Mouse (Mus musculus): ENCODE data around the gene Rnf111. TPM values are rescaled to one million over a fixed set of nuclear protein-coding genes. Genes with fewer than 3 reads are reported as not detected.
"Not testable (repeated sequence)": the region's sequence is repeated elsewhere in the genome, so short reads cannot be mapped to it uniquely, and the experiment has no call there.

Gene Rnf111
- polyA plus RNA-seq, 1 experiment from 2014 or later: 19.5 TPM

DNA sequence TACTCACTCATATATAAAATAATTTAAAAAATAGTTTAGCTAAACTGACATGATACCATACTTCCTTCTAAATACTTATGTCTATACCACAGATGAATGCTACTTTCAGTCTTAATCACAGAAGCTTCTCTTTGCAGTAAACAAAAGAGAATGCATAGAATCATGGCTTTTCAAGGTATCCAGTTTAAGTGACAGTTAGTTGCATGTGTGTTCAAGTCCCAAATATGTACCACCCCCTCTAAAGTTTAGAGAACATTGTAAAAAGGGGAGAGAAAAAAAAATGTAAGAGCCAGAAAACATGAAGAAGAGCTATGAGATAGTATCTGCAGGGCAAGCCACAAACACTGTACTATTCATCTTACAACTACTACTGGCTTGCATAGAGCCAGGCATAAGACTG, 21.7 kb downstream of the Rnf111 start:
- Histone ChIP-seq H3K27me3 (ENCODE audit: control insufficient read depth, insufficient read depth, low read length) (no peaks in the 10 kb centered on the region), H3K9ac (ENCODE audit: low read length) (no peak overlapping the region), H3K27ac (ENCODE audit: low read length) (no peak overlapping the region), H3K4me1 (ENCODE audit: control insufficient read depth, insufficient read depth, low read length) (peaks cover 5% of the 10 kb centered on the region; the same call in 1 of the 2 replicates), H3K9me3 (replicated peaks; ENCODE audit: control insufficient read depth, low read length) (no peaks in the 10 kb centered on the region), H3K4me3 (ENCODE audit: low read length) (no peak overlapping the region), H3K4me2 (ENCODE audit: low read depth, low read length) (no peak overlapping the region), H3K36me3 (ENCODE audit: control insufficient read depth, insufficient read depth) (0 out of 2 replicates have a peak, but pooled peaks cover 2% of the 10 kb centered on the region)
- no peak for ATAC-seq (replicated peaks; ENCODE audit: extremely low read depth, insufficient read depth, low FRiP score)

DNA sequence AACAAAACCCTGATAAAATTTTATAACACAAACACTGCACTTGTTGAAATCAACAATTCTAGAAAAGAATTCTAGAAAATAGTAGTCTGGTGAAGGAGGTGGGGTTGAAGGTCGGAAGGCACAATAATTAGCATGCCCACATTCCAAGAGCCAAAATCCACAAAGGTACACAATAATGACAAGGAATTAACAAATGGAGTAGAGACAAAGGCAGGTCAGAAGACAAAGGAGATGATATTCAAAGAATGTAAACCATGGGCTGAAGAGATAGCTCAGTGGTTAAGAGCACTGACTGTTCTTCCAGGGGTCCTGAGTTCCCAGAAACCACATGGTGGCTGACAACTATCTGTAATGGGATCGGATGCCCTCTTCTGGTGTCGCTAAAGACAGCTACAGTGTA, 26.3 kb downstream of the Rnf111 start:
- Histone ChIP-seq H3K4me1 (ENCODE audit: control insufficient read depth, insufficient read depth, low read length) (no peaks in the 10 kb centered on the region), H3K36me3 (ENCODE audit: control insufficient read depth, insufficient read depth) (peaks cover 19% of the 10 kb centered on the region; the same call in 1 of the 2 replicates), H3K4me3 (ENCODE audit: low read length) (no peak overlapping the region), H3K4me2 (ENCODE audit: low read depth, low read length) (no peak overlapping the region), H3K9ac (ENCODE audit: low read length) (no peak overlapping the region), H3K27me3 (ENCODE audit: control insufficient read depth, insufficient read depth, low read length) (no peaks in the 10 kb centered on the region), H3K27ac (ENCODE audit: low read length) (no peak overlapping the region), H3K9me3 (replicated peaks; ENCODE audit: control insufficient read depth, low read length) (no peaks in the 10 kb centered on the region)
- 91% methylated on average over 3 of the region's 3 CpGs for WGBS
- no peak for ATAC-seq (replicated peaks; ENCODE audit: extremely low read depth, insufficient read depth, low FRiP score)

DNA sequence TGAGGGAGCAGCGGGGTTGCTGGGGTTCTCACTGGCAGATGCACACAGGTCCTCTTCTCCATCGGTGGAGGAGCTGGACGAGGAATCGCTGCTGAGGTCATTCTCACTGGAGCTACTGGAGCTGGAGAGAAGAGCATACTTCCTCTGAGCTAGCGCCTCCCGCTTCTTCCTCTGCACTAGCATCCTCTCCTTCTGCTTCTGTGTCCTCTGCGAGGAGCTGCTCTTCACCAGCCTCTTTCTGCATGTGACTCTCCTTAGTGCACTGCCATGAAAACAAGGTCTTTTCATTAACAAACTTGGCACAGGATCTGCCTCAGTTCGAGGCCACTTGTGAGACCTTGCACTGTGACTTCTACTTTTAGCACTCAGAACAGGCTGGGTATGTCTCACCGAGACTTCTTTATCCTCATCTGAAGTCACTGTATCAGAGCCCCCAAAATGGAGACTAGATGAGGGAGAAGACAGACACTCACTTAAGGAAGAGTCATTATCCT, 27.7 kb downstream of the Rnf111 start:
- H3K9me3 ChIP-seq (replicated peaks; ENCODE audit: control insufficient read depth, low read length): no peaks in the 10 kb centered on the region
- no peak overlapping the region for H3K9ac ChIP-seq (ENCODE audit: low read length)
- H3K4me1 ChIP-seq (ENCODE audit: control insufficient read depth, insufficient read depth, low read length): no peaks in the 10 kb centered on the region
- H3K4me3 ChIP-seq (ENCODE audit: low read length): no peak overlapping the region
- 82% methylated on average over 9 of the region's 9 CpGs for WGBS
- H3K36me3 ChIP-seq (ENCODE audit: control insufficient read depth, insufficient read depth): peaks cover 20% of the 10 kb centered on the region; the same call in 1 of the 2 replicates
- ATAC-seq (replicated peaks; ENCODE audit: extremely low read depth, insufficient read depth, low FRiP score): no peak
- no peaks in the 10 kb centered on the region for H3K27me3 ChIP-seq (ENCODE audit: control insufficient read depth, insufficient read depth, low read length)
- no peak overlapping the region for H3K27ac ChIP-seq (ENCODE audit: low read length)
- no peak overlapping the region for H3K4me2 ChIP-seq (ENCODE audit: low read depth, low read length)

DNA sequence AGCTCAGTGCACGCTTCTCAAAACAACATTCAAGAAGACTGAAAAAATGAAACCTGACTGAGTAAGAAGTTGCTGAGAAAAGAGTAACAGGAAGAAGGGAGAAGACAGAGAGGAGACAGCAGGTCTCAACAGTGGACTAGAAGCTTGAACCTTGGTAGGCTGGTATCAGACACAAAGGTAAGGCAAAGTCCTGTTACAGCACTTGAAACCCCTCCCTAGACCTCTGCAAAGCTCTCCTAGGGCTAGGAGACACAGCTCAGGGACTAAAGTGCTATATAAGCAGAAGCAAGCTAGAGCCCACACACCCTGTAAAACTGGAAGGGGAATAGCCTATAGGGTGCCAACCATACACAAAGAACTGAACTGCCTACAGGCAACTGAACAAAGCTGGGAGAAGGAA, 30.1 kb downstream of the Rnf111 start:
- Histone ChIP-seq H3K27me3 (ENCODE audit: control insufficient read depth, insufficient read depth, low read length) (no peaks in the 10 kb centered on the region), H3K4me3 (ENCODE audit: low read length) (no peak overlapping the region), H3K4me2 (ENCODE audit: low read depth, low read length) (no peak overlapping the region), H3K27ac (ENCODE audit: low read length) (no peak overlapping the region), H3K36me3 (ENCODE audit: control insufficient read depth, insufficient read depth) (peaks cover 20% of the 10 kb centered on the region; the same call in 1 of the 2 replicates), H3K4me1 (ENCODE audit: control insufficient read depth, insufficient read depth, low read length) (no peaks in the 10 kb centered on the region), H3K9ac (ENCODE audit: low read length) (no peak overlapping the region), H3K9me3 (replicated peaks; ENCODE audit: control insufficient read depth, low read length) (no peaks in the 10 kb centered on the region)
- 100% methylated on average over 1 of the region's 1 CpGs for WGBS
- ATAC-seq (replicated peaks; ENCODE audit: extremely low read depth, insufficient read depth, low FRiP score): no peak

DNA sequence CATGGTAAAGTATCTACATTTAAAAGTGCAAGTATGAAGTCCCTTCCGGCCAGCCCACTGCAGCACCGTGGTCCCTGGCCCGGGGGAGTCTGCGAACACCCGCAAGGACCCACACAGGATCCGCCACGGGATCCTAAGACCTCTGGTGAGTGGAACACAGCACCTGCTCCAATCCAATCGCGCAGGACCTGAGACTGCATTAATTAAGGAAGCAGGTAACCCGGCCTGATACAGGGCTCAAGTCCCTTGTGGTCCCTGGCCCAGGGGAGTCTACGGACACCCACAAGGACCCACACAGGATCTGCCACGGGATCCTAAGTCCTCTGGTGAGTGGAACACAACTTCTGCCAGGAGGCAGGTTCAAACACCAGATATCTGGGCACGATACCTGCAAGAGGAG, 40.4 kb downstream of the Rnf111 start:
- not testable (repeated sequence) for H3K4me3 ChIP-seq (ENCODE audit: low read length); H3K9me3 ChIP-seq (replicated peaks; ENCODE audit: control insufficient read depth, low read length); H3K27ac ChIP-seq (ENCODE audit: low read length); H3K4me2 ChIP-seq (ENCODE audit: low read depth, low read length); ATAC-seq (replicated peaks; ENCODE audit: extremely low read depth, insufficient read depth, low FRiP score); H3K27me3 ChIP-seq (ENCODE audit: control insufficient read depth, insufficient read depth, low read length); H3K9ac ChIP-seq (ENCODE audit: low read length); H3K4me1 ChIP-seq (ENCODE audit: control insufficient read depth, insufficient read depth, low read length)
- WGBS: 97% methylated on average over 13 of the region's 13 CpGs
- peaks cover 12% of the 10 kb centered on the region; the same call in 1 of the 2 replicates for H3K36me3 ChIP-seq (ENCODE audit: control insufficient read depth, insufficient read depth)

DNA sequence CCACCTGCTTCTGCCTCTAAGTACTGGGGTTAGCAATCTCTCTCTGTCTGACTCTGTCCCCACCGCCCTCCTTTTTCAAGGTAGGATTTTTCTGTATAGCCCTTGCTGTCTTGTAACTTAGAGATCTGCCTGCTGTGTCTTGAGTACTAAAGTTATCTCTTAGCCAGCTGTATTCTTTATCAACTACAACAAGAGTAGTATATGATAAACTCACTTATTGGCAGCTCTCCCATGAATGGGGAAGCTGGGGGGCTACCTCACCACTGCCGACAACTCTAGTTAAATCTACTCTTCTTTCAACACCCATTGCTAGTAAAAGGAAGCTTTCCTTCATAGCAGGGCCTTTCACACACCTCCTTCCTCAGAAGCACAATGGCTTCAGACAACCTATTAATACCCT, 51.2 kb downstream of the Rnf111 start:
- no peaks in the 10 kb centered on the region for H3K9me3 ChIP-seq (replicated peaks; ENCODE audit: control insufficient read depth, low read length)
- WGBS: 43% methylated on average over 2 of the region's 2 CpGs
- peaks cover 7% of the 10 kb centered on the region for H3K4me1 ChIP-seq (ENCODE audit: control insufficient read depth, insufficient read depth, low read length)
- ATAC-seq (replicated peaks; ENCODE audit: extremely low read depth, insufficient read depth, low FRiP score): no peak
- no peak overlapping the region for H3K9ac ChIP-seq (ENCODE audit: low read length)
- no peaks in the 10 kb centered on the region for H3K27me3 ChIP-seq (ENCODE audit: control insufficient read depth, insufficient read depth, low read length)
- H3K4me2 ChIP-seq (ENCODE audit: low read depth, low read length): no peak overlapping the region
- no peak overlapping the region for H3K4me3 ChIP-seq (ENCODE audit: low read length)
- H3K27ac ChIP-seq (ENCODE audit: low read length): no peak overlapping the region
- H3K36me3 ChIP-seq (ENCODE audit: control insufficient read depth, insufficient read depth): peaks cover 33% of the 10 kb centered on the region

DNA sequence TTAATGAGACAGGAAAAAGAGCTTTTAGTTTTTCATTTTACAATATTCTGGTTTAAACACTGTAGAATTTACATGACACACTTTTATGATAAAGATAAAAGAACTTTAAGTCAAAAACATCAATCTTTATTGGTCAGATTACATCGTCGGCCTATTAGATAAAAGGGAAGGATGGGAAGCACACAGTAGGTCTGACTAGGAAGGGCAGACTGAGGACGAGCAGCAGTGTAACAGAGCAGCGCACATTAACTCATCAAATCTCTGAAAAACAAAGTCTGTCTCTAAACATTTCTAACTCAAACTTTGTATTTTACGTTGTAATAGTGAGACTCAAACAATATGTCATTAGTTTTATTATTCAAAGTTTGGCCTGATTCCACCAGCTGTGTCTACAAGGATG, 54.5 kb downstream of the Rnf111 start:
- ATAC-seq (replicated peaks; ENCODE audit: extremely low read depth, insufficient read depth, low FRiP score): no peak
- H3K4me1 ChIP-seq (ENCODE audit: control insufficient read depth, insufficient read depth, low read length): peaks cover 7% of the 10 kb centered on the region
- H3K4me2 ChIP-seq (ENCODE audit: low read depth, low read length): no peak overlapping the region
- no peak overlapping the region for H3K4me3 ChIP-seq (ENCODE audit: low read length)
- no peaks in the 10 kb centered on the region for H3K9me3 ChIP-seq (replicated peaks; ENCODE audit: control insufficient read depth, low read length)
- 91% methylated on average over 5 of the region's 5 CpGs for WGBS
- H3K27me3 ChIP-seq (ENCODE audit: control insufficient read depth, insufficient read depth, low read length): no peaks in the 10 kb centered on the region
- H3K9ac ChIP-seq (ENCODE audit: low read length): no peak overlapping the region
- no peak overlapping the region for H3K27ac ChIP-seq (ENCODE audit: low read length)
- peaks cover 30% of the 10 kb centered on the region for H3K36me3 ChIP-seq (ENCODE audit: control insufficient read depth, insufficient read depth)

DNA sequence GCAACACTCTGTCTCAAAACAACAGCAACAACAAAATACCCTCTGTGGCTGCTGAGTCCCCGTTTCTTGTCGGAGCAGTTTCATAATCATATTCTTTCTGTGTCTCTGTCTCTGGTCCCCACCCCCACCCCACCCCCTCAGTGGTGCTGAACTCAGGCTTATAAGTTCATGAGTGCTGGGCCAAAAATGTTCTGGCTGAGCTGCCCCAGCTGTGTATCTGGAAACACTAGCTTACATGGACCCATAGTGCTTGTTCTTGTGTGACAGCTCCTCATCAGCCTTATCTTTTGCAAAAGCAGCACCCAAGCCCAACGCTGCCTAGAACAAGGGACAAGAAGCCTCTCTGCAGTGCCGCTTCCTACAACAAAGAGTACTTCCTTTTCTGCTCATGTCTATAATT, 63.6 kb downstream of the Rnf111 start:
- Histone ChIP-seq H3K36me3 (ENCODE audit: control insufficient read depth, insufficient read depth) (peaks cover 38% of the 10 kb centered on the region), H3K27me3 (ENCODE audit: control insufficient read depth, insufficient read depth, low read length) (no peaks in the 10 kb centered on the region), H3K4me3 (ENCODE audit: low read length) (no peak overlapping the region), H3K27ac (ENCODE audit: low read length) (no peak overlapping the region), H3K9me3 (replicated peaks; ENCODE audit: control insufficient read depth, low read length) (no peaks in the 10 kb centered on the region), H3K9ac (ENCODE audit: low read length) (no peak overlapping the region), H3K4me1 (ENCODE audit: control insufficient read depth, insufficient read depth, low read length) (no peaks in the 10 kb centered on the region), H3K4me2 (ENCODE audit: low read depth, low read length) (no peak overlapping the region)
- ATAC-seq (replicated peaks; ENCODE audit: extremely low read depth, insufficient read depth, low FRiP score): no peak
- WGBS: 67% methylated on average over 4 of the region's 4 CpGs

DNA sequence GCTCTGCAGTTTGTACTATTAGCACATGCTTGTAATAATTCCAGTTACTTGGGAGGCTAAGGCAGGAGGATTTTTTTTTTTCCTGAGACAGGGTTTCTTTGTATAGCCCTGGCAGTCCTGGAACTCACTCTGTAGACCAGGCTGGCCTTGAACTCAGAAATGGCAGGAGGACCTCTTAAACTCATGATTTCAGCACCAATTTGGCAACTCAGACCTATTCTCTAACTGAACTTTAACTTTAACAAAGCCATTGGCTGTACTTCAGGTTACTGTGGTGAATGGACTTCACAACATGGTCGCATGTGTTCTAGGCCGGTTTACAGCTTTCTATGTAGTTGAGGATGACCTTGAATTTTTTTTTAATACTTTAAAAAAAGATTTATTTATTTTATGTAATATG, 80.9 kb downstream of the Rnf111 start:
- 97% methylated on average over 2 of the region's 2 CpGs for WGBS
- H3K36me3 ChIP-seq (ENCODE audit: control insufficient read depth, insufficient read depth): peaks cover 28% of the 10 kb centered on the region
- no peak for ATAC-seq (replicated peaks; ENCODE audit: extremely low read depth, insufficient read depth, low FRiP score)

More for the DNA sequence above, 80.9 kb downstream of the Rnf111 start:
- Histone ChIP-seq H3K9ac (ENCODE audit: low read length) (no peak overlapping the region), H3K4me1 (ENCODE audit: control insufficient read depth, insufficient read depth, low read length) (peaks cover 10% of the 10 kb centered on the region; the same call in 1 of the 2 replicates), H3K27me3 (ENCODE audit: control insufficient read depth, insufficient read depth, low read length) (no peaks in the 10 kb centered on the region), H3K4me3 (ENCODE audit: low read length) (no peak overlapping the region), H3K9me3 (replicated peaks; ENCODE audit: control insufficient read depth, low read length) (no peaks in the 10 kb centered on the region), H3K27ac (ENCODE audit: low read length) (no peak overlapping the region), H3K4me2 (ENCODE audit: low read depth, low read length) (no peak overlapping the region)

All from heart, embryonic 16.5 days (tissue).